Mouse (Mus musculus) embryonic fibroblast, embryonic 13.5 days (primary cell): ENCODE measurements around the gene Syn3.

Experiments used
- CTCF ChIP-seq: IDR thresholded peaks from 2 replicates; pipeline ENCODE4 v1.5.1; 2011; ENCODE audit warnings: mild to moderate bottlenecking, control low read depth, low read length, moderate library complexity, borderline replicate concordance; ENCODE audit not compliant: insufficient read depth
- POLR2A ChIP-seq: IDR thresholded peaks from 2 replicates; pipeline ENCODE4 v1.6.1; 2011; ENCODE audit warnings: low read depth, mild to moderate bottlenecking, control low read depth, low read length, moderate library complexity

- TF ChIP-seq CTCF (no peak), POLR2A (no peak)
These were observed 418.8 kb downstream of the Syn3 start for GRCm38 (mm10) chr10:86079921-86080320.
